Comparison of ENCODE assay signal across 7 mouse cellular contexts in genomic region chr15:26619221-26619620, GRCm38 (mm10).
DNase-seq lines count a peak whose midpoint lies in the region; ATAC-seq and TF ChIP-seq lines count a peak whose summit lies in the region.

No protein-coding gene starts in this region.

- H3K9ac ChIP-seq in forebrain, postnatal 0 days = no peak overlapping the region
- H3K9ac ChIP-seq in lung, embryonic 14.5 days = no peak overlapping the region

- H3K9me3 ChIP-seq in forebrain, postnatal 0 days (ENCODE audit: low read length) = no peaks in the 10 kb centered on the region
- no peaks in the 10 kb centered on the region for H3K9me3 ChIP-seq in lung, embryonic 14.5 days (ENCODE audit: low read depth, low read length)

- H3K27me3 ChIP-seq in forebrain, postnatal 0 days (ENCODE audit: insufficient read depth, low read length) = no peaks in the 10 kb centered on the region
- no peaks in the 10 kb centered on the region for H3K27me3 ChIP-seq in lung, embryonic 14.5 days (ENCODE audit: insufficient read depth, low read length)

- no peak overlapping the region for H3K4me3 ChIP-seq in forebrain, postnatal 0 days (ENCODE audit: low read depth, low read length)
- H3K4me3 ChIP-seq in lung, embryonic 14.5 days (ENCODE audit: low read depth, low read length) = no peak overlapping the region

- no peak; the same call in 1 of the 2 replicates for ATAC-seq in forebrain, postnatal 0 days
- peak; percentile 89 for ATAC-seq in lung, embryonic 14.5 days (ENCODE audit: insufficient read depth)
- no peak for ATAC-seq in inflammation-experienced regulatory T-cells, adult 6 months
- no peak for ATAC-seq in monocyte, adult 5-6 weeks (replicated peaks; ENCODE audit: insufficient number of reproducible peaks, low FRiP score, low TSS enrichment, poor library complexity, severe bottlenecking)

- WGBS in forebrain, postnatal 0 days = 43% methylated on average over 7 of the region's 7 CpGs
- WGBS in lung, embryonic 14.5 days = 20% methylated on average over 7 of the region's 7 CpGs

- TF ChIP-seq CTCF in forebrain, postnatal 0 days (IDR thresholded peaks at IDR 0.05; ENCODE audit: low read depth) = no peak
- no peak for TF ChIP-seq CTCF in lung, embryonic 14.5 days (IDR thresholded peaks at IDR 0.05; ENCODE audit: low read depth)

- intact Hi-C loops in left cerebral cortex, postnatal 14 days (cut with DNase I) = no loop called here
- intact Hi-C loops in left cerebral cortex, postnatal 36 days (cut with DNase I) = loop anchor here (10.0 kb wide), 1 partner anchor 624 kb away; no protein-coding TSS in a partner anchor

- H3K36me3 ChIP-seq in forebrain, postnatal 0 days (ENCODE audit: insufficient read depth) = no peaks in the 10 kb centered on the region
- no peaks in the 10 kb centered on the region for H3K36me3 ChIP-seq in lung, embryonic 14.5 days (ENCODE audit: insufficient read depth)

- no peak overlapping the region for H3K27ac ChIP-seq in forebrain, postnatal 0 days (ENCODE audit: low read depth, low read length)
- H3K27ac ChIP-seq in lung, embryonic 14.5 days (ENCODE audit: low read depth) = 0 out of 2 replicates have a peak overlapping the region, but pooled peaks have one; percentile 27

- H3K4me1 ChIP-seq in forebrain, postnatal 0 days (ENCODE audit: insufficient read depth) = no peaks in the 10 kb centered on the region
- peaks cover 7% of the 10 kb centered on the region for H3K4me1 ChIP-seq in lung, embryonic 14.5 days (ENCODE audit: insufficient read depth)

- H3K4me2 ChIP-seq in forebrain, postnatal 0 days (ENCODE audit: low read depth) = no peak overlapping the region
- peak overlapping the region; percentile 28; the same call in 1 of the 2 replicates for H3K4me2 ChIP-seq in lung, embryonic 14.5 days

- DNase-seq in left cerebral cortex, postnatal 14 days (ENCODE audit: low spot score in 2 of 2) = peak; percentile 9 to 34
- DNase-seq in left cerebral cortex, postnatal 36 days (ENCODE audit: low spot score in 2 of 2) = no peak
- peak; percentile 65 for DNase-seq in adrenal gland, postnatal 25 days
- peak; percentile 45 for DNase-seq in forebrain, postnatal 0 days
- peak; percentile 95 for DNase-seq in lung, embryonic 14.5 days

Comparison
In these comparisons a context has a peak if more than half of its experiments do, and no peak if none do; other contexts are left out.
1. DNase-seq: peak in left cerebral cortex, postnatal 14 days (2 of 2), adrenal gland, postnatal 25 days (single experiment), forebrain, postnatal 0 days (single experiment) and lung, embryonic 14.5 days (single experiment); none in left cerebral cortex, postnatal 36 days (0 of 2).